Mouse (Mus musculus) heart, postnatal 0 days (tissue): ENCODE measurements around the gene Col5a1. TPM values are rescaled to one million over a fixed set of nuclear protein-coding genes. Genes with fewer than 3 reads are reported as not detected.

Experiments used
- ATAC-seq: fragments of 200-750 bp; cut with Nextera tagmentation; 2 replicates; pipeline ENCODE4 v1.8.0; 2017; ENCODE audit warnings: low read depth, moderate number of reproducible peaks, moderate library complexity; ENCODE audit not compliant: insufficient read depth
- DNase-seq: peaks from one replicate; pipeline ENCODE4 v3.0.0-alpha.2; 2016; ENCODE audit warnings: low spot score
- H3K27ac ChIP-seq: fragments of 300-500 bp; sonication (generic); 2 replicates; pipeline ENCODE4 v1.5.1; 2014; ENCODE audit warnings: low read depth, mild to moderate bottlenecking
- H3K27me3 ChIP-seq: fragments of 300-500 bp; sonication (generic); 2 replicates; pipeline ENCODE4 v1.6.1; 2014; ENCODE audit warnings: low read length, mixed read lengths; ENCODE audit not compliant: control insufficient read depth, insufficient read depth
- H3K36me3 ChIP-seq: fragments of 300-500 bp; sonication (generic); replicated peaks from 2 replicates; pipeline ENCODE4 v1.6.1; 2014; ENCODE audit warnings: low read length, mixed read lengths; ENCODE audit not compliant: control insufficient read depth, insufficient read depth
- H3K4me1 ChIP-seq: fragments of 300-500 bp; sonication (generic); 2 replicates; pipeline ENCODE4 v1.6.1; 2014; ENCODE audit warnings: antibody characterized with exemption; ENCODE audit not compliant: control insufficient read depth, insufficient read depth
- H3K4me2 ChIP-seq: fragments of 300-500 bp; sonication (generic); 2 replicates; pipeline ENCODE4 v1.6.1; 2014; ENCODE audit warnings: low read depth, mild to moderate bottlenecking, low read length, moderate library complexity
- H3K4me3 ChIP-seq: fragments of 300-500 bp; sonication (generic); 2 replicates; pipeline ENCODE4 v1.5.1; 2014; ENCODE audit warnings: low read depth, low read length
- H3K9ac ChIP-seq: fragments of 300-500 bp; sonication (generic); replicated peaks from 2 replicates; pipeline ENCODE4 v1.6.1; 2014; ENCODE audit warnings: low read depth, low read length, mixed read lengths
- H3K9me3 ChIP-seq: fragments of 300-500 bp; sonication (generic); replicated peaks from 2 replicates; pipeline ENCODE4 v1.6.1; 2016; ENCODE audit warnings: low read length; ENCODE audit not compliant: control insufficient read depth
- CTCF ChIP-seq: IDR thresholded peaks from 2 replicates; pipeline ENCODE4 v1.5.1; 2016; ENCODE audit warnings: antibody characterized with exemption, control low read depth, low read depth
- EP300 ChIP-seq: IDR thresholded peaks from 2 replicates; pipeline ENCODE4 v1.6.1; 2016; ENCODE audit warnings: antibody characterized with exemption, low read depth
- WGBS: fragments of 180-500 bp; shearing (Covaris S2); extraction: QIAGEN DNeasy Blood & Tissue Kit; methylation state at CpG from one replicate; pipeline ENCODE4 v1.1.7; 2014; 5-methylcytosine and 5-hydroxymethylcytosine counted together
- polyA plus RNA-seq: library from polyadenylated mRNA; unstranded; fragments of >200 nt; fragmentation: Nextera tagmentation; extraction: Ambion mirVana; gene quantifications from 2 replicates; pipeline ENCODE4 v1.2.1, GENCODE M21; 2015
- total RNA-seq: library from RNA; depleted of rRNA; stranded (reverse); fragments of >200 nt; gene quantifications from 2 replicates; pipeline ENCODE4 v1.2.3, GENCODE M21; 2014; ENCODE audit warnings: low replicate concordance

Col5a1 gene
- total and polyA plus RNA-seq, 2 experiments from 2014 or later = 41.9 to 129 TPM

DNA sequence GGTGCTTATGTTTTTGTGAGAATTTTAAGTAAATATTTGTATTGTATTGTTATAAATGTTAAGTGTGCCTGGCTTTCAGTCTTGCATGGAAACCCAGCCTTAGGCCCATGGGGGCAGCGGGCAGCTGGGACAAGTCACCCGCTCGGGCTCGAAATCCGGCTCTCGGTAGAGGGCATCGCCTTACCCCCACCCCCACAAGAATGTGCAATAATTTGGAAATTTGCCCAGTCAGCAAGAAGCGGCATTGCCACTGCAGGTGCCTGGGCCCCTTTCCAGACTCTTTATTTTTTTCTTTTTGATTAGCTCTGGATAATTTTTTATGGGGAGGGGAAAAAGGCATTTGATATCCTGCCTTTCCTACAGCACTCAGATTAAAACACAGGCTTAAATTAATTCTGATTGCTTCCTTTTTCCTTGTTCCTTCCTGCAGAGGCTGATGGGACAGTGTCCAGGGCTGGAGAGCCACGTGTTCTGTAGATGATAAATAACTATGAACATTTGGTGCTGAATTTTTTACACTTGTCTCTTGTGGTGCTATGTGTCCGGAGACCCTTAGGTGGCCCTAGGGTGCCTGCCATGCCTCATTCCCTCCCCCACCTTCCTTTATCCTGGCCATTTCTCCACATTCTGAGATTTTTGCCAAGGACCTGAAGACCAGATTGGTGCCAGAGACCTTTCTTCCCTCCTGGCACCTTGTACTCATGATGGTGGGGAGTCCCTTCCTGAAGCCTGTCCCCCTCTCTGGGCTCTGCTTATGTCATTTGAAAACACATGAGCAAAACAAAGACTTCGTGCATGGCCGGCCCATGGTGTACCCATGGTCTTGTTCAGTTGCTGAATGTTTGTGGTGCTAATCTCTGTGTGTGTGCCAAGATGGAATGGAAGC is 151.5 kb downstream of the Col5a1 start:
- Histone ChIP-seq H3K36me3 (no peaks in the 10 kb centered on the region; the same call in 1 of the 2 replicates), H3K9ac (no peak overlapping the region), H3K4me3 (no peak overlapping the region), H3K4me2 (no peak overlapping the region), H3K9me3 (no peaks in the 10 kb centered on the region), H3K27me3 (no peaks in the 10 kb centered on the region), H3K4me1 (peaks cover 18% of the 10 kb centered on the region; the same call in 1 of the 2 replicates), H3K27ac (no peak overlapping the region)
- 40% methylated on average over 12 of the region's 12 CpGs for WGBS
- TF ChIP-seq CTCF (no peak), EP300 (no peak)
- ATAC-seq (peak; percentile 64), DNase-seq (peak; percentile 57)

DNA sequence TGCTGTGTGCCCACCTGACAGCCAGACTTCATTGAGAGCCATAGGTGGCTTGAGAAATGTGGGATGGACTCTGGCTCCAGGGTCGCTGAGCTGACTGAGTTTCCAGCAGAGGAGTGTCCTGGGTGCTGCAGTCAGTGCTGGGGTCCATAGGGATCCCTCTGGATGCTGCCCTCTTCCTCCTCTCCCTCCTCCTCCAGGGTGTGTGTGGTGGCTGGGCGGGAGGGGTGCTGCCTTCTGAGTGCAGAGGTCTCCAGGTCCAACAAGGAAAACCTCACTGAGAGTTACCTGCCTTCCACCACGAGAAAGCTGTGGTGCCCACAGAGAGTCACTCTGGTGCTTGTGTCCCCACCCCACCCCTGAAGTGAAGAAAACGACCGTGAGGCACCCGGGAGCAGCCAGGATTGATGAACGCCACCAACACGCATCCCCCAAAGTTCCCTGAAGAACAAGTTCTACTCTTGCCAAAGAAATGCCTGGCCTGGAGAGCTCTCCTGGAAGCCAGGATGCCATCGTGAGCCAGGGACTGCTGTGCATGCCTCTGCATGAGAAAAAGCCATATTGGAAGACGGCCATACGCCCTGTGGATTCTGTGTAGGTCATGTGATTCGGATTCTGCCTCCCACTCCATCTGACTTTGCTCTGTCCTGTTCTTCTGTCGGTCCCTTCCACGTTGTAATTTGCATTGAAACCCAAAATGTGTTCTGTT is 152.3 kb downstream of the Col5a1 start:
- WGBS = 73% methylated on average over 14 of the region's 14 CpGs
- no peak overlapping the region for H3K4me3 ChIP-seq
- H3K9ac ChIP-seq = no peak overlapping the region
- DNase-seq (no peak), ATAC-seq (no peak)
- no peaks in the 10 kb centered on the region; the same call in 1 of the 2 replicates for H3K36me3 ChIP-seq
- no peak overlapping the region for H3K27ac ChIP-seq
- H3K27me3 ChIP-seq = no peaks in the 10 kb centered on the region
- TF ChIP-seq EP300 (no peak), CTCF (no peak)
- no peaks in the 10 kb centered on the region for H3K9me3 ChIP-seq
- H3K4me1 ChIP-seq = peaks cover 18% of the 10 kb centered on the region; the same call in 1 of the 2 replicates
- H3K4me2 ChIP-seq = no peak overlapping the region

DNA sequence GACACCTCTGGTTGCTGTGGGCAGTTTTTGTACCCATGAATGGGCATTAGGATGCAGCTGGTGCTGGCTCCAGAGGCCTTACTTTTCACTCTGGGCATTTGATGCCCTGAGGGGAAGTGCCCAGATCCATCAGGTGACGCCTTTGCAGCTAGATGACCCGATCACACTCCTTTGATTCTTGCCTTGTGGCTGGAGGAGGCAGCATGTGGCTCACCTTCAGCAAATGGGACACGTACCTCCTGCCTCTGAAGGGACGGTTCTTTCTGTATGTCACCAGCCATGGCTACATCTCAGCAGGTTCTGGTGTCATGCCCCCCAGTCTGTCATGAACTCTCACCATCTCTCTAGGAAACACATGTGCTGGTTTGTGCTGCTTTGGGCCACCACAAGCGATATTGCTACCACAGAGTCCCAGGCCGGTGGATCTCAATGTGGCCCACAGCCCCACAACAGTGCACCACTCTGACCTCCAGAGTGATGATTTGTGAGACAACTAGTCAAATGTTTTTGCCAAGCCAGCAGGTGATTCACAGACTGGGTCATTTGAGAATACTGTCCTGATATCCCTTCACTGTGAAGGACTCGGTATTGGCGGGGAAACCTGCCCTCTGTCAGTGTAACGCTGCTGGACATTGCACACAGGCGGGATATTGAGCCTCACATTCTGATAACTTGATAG is 153.6 kb downstream of the Col5a1 start:
- Histone ChIP-seq H3K36me3 (no peaks in the 10 kb centered on the region; the same call in 1 of the 2 replicates), H3K9ac (no peak overlapping the region), H3K4me3 (no peak overlapping the region), H3K27me3 (no peaks in the 10 kb centered on the region), H3K9me3 (no peaks in the 10 kb centered on the region), H3K4me2 (no peak overlapping the region), H3K27ac (no peak overlapping the region), H3K4me1 (peaks cover 18% of the 10 kb centered on the region; the same call in 1 of the 2 replicates)
- ATAC-seq = no peak
- 92% methylated on average over 10 of the region's 10 CpGs for WGBS
- no peak for DNase-seq
- TF ChIP-seq EP300 (no peak), CTCF (no peak)

DNA sequence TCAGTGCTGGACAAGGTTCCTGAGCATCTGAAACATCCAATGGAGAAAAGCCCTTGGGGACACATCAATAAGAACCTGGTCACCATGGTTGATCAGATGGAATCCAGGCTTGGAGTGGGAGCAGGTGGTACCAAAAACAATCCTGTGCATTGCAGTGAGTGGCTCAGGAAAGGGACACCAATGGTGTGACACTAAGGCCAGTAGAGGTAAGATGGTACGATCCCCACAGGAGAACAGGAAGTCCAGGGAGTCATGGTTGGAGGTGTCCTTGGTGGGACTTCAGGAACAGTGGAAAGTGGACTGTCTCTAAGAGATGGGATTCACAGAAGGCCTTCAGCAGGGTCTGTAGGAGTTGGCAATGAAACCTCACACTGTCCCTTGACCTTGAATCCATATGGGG is 154.2 kb downstream of the Col5a1 start:
- Histone ChIP-seq H3K4me3 (no peak overlapping the region), H3K9ac (no peak overlapping the region), H3K9me3 (no peaks in the 10 kb centered on the region), H3K27ac (no peak overlapping the region), H3K27me3 (no peaks in the 10 kb centered on the region), H3K36me3 (no peaks in the 10 kb centered on the region; the same call in 1 of the 2 replicates), H3K4me2 (no peak overlapping the region), H3K4me1 (peaks cover 18% of the 10 kb centered on the region; the same call in 1 of the 2 replicates)
- TF ChIP-seq EP300 (no peak), CTCF (no peak)
- 95% methylated on average over 1 of the region's 1 CpGs for WGBS
- no peak for ATAC-seq
- no peak for DNase-seq

DNA sequence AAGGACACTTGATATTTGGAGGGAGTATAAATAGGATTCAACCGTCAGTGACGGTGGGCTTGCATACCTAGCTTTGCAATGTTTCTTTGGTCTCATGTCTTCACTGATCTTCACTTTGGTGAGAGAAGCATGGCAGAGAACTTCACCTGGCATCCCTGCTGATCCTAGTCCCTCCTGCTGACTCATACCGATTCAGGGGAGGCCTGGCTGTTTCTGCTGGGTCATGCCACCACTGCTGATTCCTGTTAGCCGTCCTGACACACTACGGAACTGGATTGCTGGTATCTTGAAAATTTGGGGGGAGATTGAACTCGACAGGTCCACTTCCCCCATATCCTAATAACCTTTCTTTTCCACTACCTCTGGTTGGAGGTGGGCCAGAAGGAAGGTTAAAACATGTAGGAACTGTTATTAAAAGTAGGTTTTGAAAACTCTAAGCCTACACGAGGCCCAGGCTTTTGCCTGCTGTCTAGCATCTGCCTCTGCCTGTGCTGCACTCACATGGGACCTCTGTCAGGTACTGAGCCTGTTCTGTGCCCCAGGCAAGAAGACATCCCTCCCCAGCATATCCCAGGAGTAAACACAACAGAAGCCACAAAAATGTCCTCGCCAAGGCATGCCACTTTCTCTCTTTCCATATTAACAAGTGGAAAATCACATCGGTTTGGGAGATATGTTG is 158.8 kb downstream of the Col5a1 start:
- 73% methylated on average over 9 of the region's 9 CpGs for WGBS
- H3K4me1 ChIP-seq = no peaks in the 10 kb centered on the region
- no peak for ATAC-seq
- H3K27me3 ChIP-seq = no peaks in the 10 kb centered on the region
- no peaks in the 10 kb centered on the region for H3K36me3 ChIP-seq
- DNase-seq = no peak
- no peak overlapping the region for H3K27ac ChIP-seq
- no peak overlapping the region for H3K9ac ChIP-seq
- no peak overlapping the region for H3K4me3 ChIP-seq
- no peak for TF ChIP-seq CTCF
- TF ChIP-seq EP300 = no peak
- H3K9me3 ChIP-seq = no peaks in the 10 kb centered on the region
- no peak overlapping the region for H3K4me2 ChIP-seq
